Mouse (Mus musculus) heart, embryonic 12.5 days (tissue): ENCODE measurements around the gene Kcnk18. TPM values are rescaled to one million over a fixed set of nuclear protein-coding genes. Genes with fewer than 3 reads are reported as not detected.
A peak's percentile ranks its signal among the peaks of the same experiment; 100 is the strongest.

Experiments used
- ATAC-seq: fragments of 200-750 bp; cut with Nextera tagmentation; 2 replicates; pipeline ENCODE4 v1.8.0; 2017; ENCODE audit warnings: moderate TSS enrichment, moderate library complexity; ENCODE audit not compliant: insufficient number of reproducible peaks, low FRiP score
- H3K27ac ChIP-seq: fragments of 300-500 bp; sonication (generic); 2 replicates; pipeline ENCODE4 v1.5.1; 2016; ENCODE audit warnings: mild to moderate bottlenecking, moderate library complexity; ENCODE audit not compliant: poor library complexity, severe bottlenecking
- H3K27me3 ChIP-seq: fragments of 300-500 bp; sonication (generic); replicated peaks from 2 replicates; pipeline ENCODE4 v1.6.1; 2016; ENCODE audit warnings: mild to moderate bottlenecking, moderate library complexity
- H3K36me3 ChIP-seq: fragments of 300-500 bp; sonication (generic); 2 replicates; pipeline ENCODE4 v1.6.1; 2016; ENCODE audit warnings: mild to moderate bottlenecking, moderate library complexity
- H3K4me1 ChIP-seq: fragments of 300-500 bp; sonication (generic); replicated peaks from 2 replicates; pipeline ENCODE4 v1.6.1; 2016; ENCODE audit warnings: mild to moderate bottlenecking
- H3K4me2 ChIP-seq: fragments of 300-500 bp; sonication (generic); 2 replicates; pipeline ENCODE4 v1.6.1; 2016; ENCODE audit warnings: mild to moderate bottlenecking, moderate library complexity
- H3K4me3 ChIP-seq: fragments of 300-500 bp; sonication (generic); 2 replicates; pipeline ENCODE4 v1.5.1; 2016; ENCODE audit warnings: mild to moderate bottlenecking
- H3K9ac ChIP-seq: fragments of 300-500 bp; sonication (generic); 2 replicates; pipeline ENCODE4 v1.6.1; 2016; ENCODE audit warnings: mild to moderate bottlenecking, moderate library complexity
- H3K9me3 ChIP-seq: fragments of 300-500 bp; sonication (generic); replicated peaks from 2 replicates; pipeline ENCODE4 v1.6.1; 2016; ENCODE audit warnings: mild to moderate bottlenecking, moderate library complexity
- WGBS: fragments of 180-500 bp; shearing (Covaris S2); methylation state at CpG from one replicate; pipeline ENCODE4 v1.1.7; 2016; 5-methylcytosine and 5-hydroxymethylcytosine counted together
- polyA plus RNA-seq: library from polyadenylated mRNA; unstranded; fragments of >200 nt; fragmentation: Nextera tagmentation; extraction: Ambion mirVana; gene quantifications from 2 replicates; pipeline ENCODE4 v1.2.1, GENCODE M21; 2016

Kcnk18 gene
- polyA plus RNA-seq, 1 experiment from 2014 or later: not detected

DNA sequence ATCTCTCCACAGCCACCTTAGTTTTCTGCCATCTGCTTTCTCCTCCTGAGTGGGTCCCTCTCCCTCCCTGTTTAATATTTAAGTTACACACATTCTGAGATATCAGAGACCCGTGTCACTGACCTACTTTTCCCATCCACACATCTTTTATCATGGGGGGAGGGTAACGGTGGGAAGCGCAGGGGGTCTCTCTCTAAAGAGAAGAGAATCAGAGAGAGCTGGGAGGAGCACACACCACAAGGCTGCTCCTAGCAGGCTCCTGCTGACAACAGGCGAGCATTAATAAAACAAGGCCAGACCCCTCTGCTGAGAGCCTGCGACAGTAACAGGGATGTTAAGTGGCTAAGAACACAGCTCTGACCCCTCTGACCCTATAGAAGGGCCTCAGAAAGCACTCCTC lies 40.6 kb downstream of the Kcnk18 start:
- no peak overlapping the region for H3K4me3 ChIP-seq
- H3K4me2 ChIP-seq: no peak overlapping the region
- H3K9ac ChIP-seq: no peak overlapping the region
- H3K9me3 ChIP-seq: 0 out of 2 replicates have a peak, but pooled peaks cover 3% of the 10 kb centered on the region
- 32% methylated on average over 5 of the region's 5 CpGs for WGBS
- H3K4me1 ChIP-seq: peaks cover 22% of the 10 kb centered on the region
- H3K27me3 ChIP-seq: peaks cover 41% of the 10 kb centered on the region
- no peaks in the 10 kb centered on the region for H3K36me3 ChIP-seq
- no peak for ATAC-seq
- no peak overlapping the region for H3K27ac ChIP-seq

DNA sequence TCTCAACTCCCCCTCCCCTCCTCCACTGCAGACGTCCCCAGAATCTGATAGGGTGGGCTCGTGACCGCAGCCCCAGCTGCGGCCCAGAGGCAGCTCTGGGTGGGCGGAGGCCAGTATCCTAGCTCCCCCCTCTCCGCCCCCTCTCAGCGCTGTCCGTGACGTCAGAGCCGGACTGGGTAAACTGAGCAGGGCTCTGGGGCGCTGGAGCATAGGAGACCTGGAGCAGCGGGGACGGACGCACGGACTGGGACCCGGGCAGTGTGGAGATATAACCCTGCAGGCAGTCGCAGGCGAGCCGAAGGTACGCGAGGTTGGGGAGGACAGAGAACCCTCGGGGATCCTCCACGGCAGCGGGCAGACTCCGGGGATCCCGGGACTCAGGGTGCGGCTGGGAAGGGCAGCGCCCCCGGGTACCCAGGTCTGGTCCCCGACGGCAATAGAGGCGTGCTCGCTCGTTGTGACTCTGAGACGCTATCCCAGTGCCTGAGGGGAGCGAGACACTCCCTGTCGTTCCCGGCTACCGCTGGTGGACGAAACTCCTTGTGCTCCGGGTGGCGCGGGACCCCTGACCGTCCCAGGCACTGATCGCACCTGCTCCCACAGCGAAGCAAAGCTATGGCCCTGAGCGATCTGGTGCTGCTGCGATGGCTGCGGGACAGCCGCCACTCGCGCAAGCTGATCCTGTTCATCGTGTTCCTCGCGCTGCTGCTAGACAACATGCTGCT lies 41.9 kb downstream of the Kcnk18 start, which contains the start of gene Slc18a2:
TSS of gene Slc18a2 (plus strand) at position 179 of the 725 bp plus-strand sequence.
- Histone ChIP-seq H3K9me3 (0 out of 2 replicates have a peak, but pooled peaks cover 3% of the 10 kb centered on the region), H3K36me3 (no peaks in the 10 kb centered on the region), H3K27me3 (peaks cover 44% of the 10 kb centered on the region), H3K4me3 (peak within 1 kb of the TSS; percentile 54), H3K9ac (peak within 1 kb of the TSS; percentile 58), H3K4me1 (peaks cover 22% of the 10 kb centered on the region), H3K4me2 (peak within 1 kb of the TSS; percentile 87), H3K27ac (no peak within 1 kb of the TSS)
- WGBS: under 1% methylated on average over 55 of the region's 55 CpGs
- ATAC-seq: peak; percentile 91

DNA sequence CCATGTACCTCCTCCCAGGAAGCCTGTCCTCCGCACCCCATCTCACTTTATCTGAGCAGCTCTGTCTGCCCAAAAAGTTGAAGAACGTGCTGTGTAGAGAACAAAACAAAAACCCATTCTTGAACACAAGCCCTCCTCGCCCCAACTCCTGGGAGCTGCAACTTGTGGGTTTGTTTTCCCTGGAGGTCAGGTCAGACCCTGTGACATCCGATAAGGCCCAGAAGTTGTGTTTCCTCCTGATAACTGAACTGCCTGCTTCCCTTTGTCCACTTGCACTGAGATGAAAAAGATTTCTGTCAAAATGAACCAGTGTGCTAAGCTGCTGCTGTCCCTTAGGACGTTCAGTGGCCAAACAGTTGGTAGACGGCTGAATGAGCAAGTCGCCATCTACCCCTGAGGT lies 42.6 kb downstream of the Kcnk18 start:
- ATAC-seq: peak; percentile 76
- 0 out of 2 replicates have a peak, but pooled peaks cover 3% of the 10 kb centered on the region for H3K9me3 ChIP-seq
- peaks cover 22% of the 10 kb centered on the region for H3K4me1 ChIP-seq
- H3K9ac ChIP-seq: 0 out of 2 replicates have a peak overlapping the region, but pooled peaks have one; percentile 58
- H3K27me3 ChIP-seq: peaks cover 39% of the 10 kb centered on the region
- 34% methylated on average over 7 of the region's 7 CpGs for WGBS
- H3K4me3 ChIP-seq: peak overlapping the region; percentile 54
- no peaks in the 10 kb centered on the region for H3K36me3 ChIP-seq
- no peak overlapping the region for H3K27ac ChIP-seq
- H3K4me2 ChIP-seq: peak overlapping the region; percentile 87

DNA sequence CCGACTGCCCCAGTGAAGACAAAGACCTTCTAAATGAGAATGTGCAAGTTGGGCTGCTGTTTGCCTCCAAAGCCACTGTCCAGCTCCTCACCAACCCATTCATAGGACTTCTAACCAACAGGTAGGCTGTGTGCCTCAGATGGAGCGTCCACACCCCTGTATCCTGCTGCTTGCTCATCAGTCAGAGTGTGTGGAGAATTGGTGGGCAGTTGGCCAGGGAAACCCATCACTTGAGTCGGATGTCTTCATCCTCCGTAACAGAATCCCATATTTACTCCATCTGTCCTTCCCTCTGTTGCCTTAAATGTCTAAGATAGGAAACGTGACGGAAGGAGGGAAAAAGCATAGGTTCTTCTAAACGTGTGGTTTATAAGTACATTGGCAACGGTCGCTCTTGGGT lies 44.2 kb downstream of the Kcnk18 start:
- no peak overlapping the region for H3K9ac ChIP-seq
- no peak overlapping the region for H3K4me3 ChIP-seq
- H3K36me3 ChIP-seq: no peaks in the 10 kb centered on the region
- H3K4me1 ChIP-seq: peaks cover 34% of the 10 kb centered on the region
- 89% methylated on average over 9 of the region's 9 CpGs for WGBS
- H3K9me3 ChIP-seq: no peaks in the 10 kb centered on the region
- no peak for ATAC-seq
- no peak overlapping the region for H3K4me2 ChIP-seq
- peaks cover 39% of the 10 kb centered on the region for H3K27me3 ChIP-seq
- no peak overlapping the region for H3K27ac ChIP-seq

DNA sequence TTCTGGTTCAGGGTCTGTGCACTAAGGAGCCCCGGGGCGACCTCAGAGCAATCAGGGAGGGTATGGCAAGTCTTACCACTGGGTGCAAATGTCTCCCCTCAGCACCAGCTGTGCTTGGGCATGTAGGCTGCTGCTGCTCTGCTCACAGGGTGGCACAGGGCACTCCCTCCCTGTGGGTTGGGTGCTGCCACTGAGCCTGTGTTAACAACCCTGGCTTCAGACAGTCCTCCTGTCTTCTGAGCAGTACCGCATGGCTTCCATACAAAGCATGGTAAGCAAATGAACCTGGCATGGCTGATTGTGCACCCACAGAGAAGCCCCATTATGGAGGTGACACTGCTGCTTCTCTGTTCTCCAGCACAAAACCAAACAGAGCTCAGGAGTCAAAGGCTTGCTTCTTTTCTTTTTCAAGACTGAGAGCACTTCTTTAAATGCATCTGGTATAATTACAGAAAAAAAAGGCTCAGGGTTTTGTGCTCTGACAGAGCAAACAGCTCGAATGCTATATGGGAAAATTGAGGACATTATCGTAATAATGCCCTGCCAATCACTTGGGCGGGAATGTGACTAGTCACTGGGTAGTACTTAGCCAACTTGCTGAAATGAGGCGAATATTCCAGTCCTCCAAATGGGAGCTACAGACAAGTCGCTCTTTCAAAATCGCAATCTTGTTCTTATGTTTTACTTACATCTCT lies 46.0 kb downstream of the Kcnk18 start:
- H3K36me3 ChIP-seq: no peaks in the 10 kb centered on the region
- H3K4me1 ChIP-seq: peaks cover 28% of the 10 kb centered on the region
- H3K4me2 ChIP-seq: no peak overlapping the region
- H3K27me3 ChIP-seq: peaks cover 32% of the 10 kb centered on the region
- H3K9ac ChIP-seq: no peak overlapping the region
- H3K27ac ChIP-seq: no peak overlapping the region
- no peaks in the 10 kb centered on the region for H3K9me3 ChIP-seq
- WGBS: 81% methylated on average over 9 of the region's 9 CpGs
- no peak overlapping the region for H3K4me3 ChIP-seq
- ATAC-seq: no peak

DNA sequence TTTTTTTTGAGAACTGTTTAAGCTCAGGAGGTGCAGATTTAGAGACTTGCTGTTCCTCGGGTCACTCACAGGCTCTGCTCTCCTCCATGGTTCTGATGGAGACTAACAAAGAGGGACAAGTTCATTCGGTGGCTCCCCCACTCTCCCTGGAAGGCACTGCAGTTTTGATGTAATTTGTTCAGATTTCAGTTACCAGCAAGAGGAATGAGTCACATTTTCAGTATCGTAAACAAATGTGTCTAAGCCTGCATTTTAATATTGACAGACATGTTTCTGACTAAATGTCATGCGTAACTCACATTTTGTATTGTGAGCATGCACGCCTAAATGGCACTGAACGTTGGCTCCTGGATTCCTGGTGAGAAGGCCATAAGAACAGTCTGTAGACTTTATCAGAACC lies 46.9 kb downstream of the Kcnk18 start:
- H3K36me3 ChIP-seq: no peaks in the 10 kb centered on the region
- peaks cover 21% of the 10 kb centered on the region for H3K4me1 ChIP-seq
- H3K9ac ChIP-seq: no peak overlapping the region
- WGBS: 72% methylated on average over 6 of the region's 6 CpGs
- H3K4me3 ChIP-seq: no peak overlapping the region
- no peak for ATAC-seq
- no peak overlapping the region for H3K27ac ChIP-seq
- H3K27me3 ChIP-seq: peaks cover 24% of the 10 kb centered on the region
- H3K4me2 ChIP-seq: no peak overlapping the region
- H3K9me3 ChIP-seq: no peaks in the 10 kb centered on the region

DNA sequence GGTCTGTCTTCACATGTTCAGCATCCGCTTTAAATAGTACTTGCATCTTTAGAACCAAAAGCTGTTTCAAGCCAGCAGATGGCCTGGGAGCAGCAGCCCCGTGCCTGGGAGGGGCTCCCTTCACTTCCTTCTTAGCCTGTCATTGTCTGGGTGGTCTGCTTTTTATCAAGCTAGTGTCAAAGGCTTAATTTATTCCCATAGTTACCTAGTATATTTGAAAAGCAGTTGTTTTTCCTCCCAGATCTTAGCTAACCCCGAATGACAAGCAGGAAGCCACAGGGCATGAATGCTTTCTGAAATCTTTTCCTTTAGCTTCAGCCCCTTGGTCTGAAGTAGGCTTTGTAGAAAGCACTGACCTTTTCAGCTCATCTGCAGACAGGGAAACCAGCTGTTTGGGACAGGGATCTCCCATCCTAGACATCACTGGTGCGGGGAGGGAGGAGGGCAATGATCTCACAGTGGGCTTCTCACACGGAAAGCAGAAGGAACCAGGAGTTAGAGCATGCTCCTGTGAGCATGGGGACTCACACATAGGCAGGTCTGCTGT lies 48.5 kb downstream of the Kcnk18 start:
- Histone ChIP-seq H3K36me3 (no peaks in the 10 kb centered on the region), H3K4me3 (no peak overlapping the region), H3K4me2 (peak overlapping the region; percentile 41), H3K9ac (no peak overlapping the region), H3K9me3 (no peaks in the 10 kb centered on the region), H3K27me3 (peaks cover 20% of the 10 kb centered on the region), H3K4me1 (peaks cover 12% of the 10 kb centered on the region), H3K27ac (peak overlapping the region; percentile 20; the same call in 1 of the 2 replicates)
- WGBS: 8% methylated on average over 5 of the region's 5 CpGs
- peak; percentile 68; the same call in 1 of the 2 replicates for ATAC-seq

DNA sequence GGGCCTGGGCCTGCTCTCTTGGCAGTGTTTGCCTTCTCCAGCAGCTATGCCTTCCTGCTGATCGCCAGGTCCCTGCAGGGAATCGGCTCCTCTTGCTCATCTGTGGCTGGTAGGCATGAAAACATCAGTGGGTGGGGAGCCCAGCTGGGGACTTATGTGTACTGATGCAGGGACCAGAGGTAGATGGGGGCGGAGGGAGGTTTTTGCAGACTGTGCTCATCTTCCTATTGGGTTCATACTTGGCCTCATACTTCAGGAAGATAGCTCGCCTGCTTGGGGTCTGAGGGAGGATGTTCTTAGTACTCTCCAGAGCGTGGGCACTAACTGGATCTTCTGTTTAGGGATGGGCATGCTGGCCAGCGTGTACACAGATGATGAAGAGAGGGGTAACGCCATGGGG lies 54.2 kb downstream of the Kcnk18 start:
- Histone ChIP-seq H3K27ac (no peak overlapping the region), H3K9me3 (no peaks in the 10 kb centered on the region), H3K4me3 (no peak overlapping the region), H3K9ac (no peak overlapping the region), H3K4me2 (no peak overlapping the region), H3K27me3 (no peaks in the 10 kb centered on the region), H3K36me3 (no peaks in the 10 kb centered on the region), H3K4me1 (no peaks in the 10 kb centered on the region)
- ATAC-seq: no peak
- 82% methylated on average over 7 of the region's 7 CpGs for WGBS

DNA sequence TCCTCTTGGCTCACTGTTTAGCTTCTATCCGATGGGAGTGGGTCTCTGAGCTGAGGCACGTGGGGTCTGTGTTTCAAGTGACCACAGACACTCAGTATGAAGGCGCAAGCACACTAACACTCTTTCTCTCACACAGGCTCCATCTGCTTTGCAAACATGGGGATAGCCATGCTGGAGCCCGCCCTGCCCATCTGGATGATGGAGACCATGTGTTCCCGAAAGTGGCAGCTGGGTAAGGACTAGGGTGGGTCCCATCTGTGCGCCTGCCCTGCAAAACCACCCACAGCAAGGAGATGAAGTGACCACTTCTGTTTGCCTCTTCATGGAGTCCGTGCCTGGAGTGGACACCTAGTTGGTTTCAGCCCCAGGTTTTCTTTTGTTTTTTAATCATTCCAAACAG lies 57.3 kb downstream of the Kcnk18 start:
- H3K4me2 ChIP-seq: no peak overlapping the region
- H3K4me1 ChIP-seq: no peaks in the 10 kb centered on the region
- H3K9me3 ChIP-seq: no peaks in the 10 kb centered on the region; the same call in 1 of the 2 replicates
- H3K36me3 ChIP-seq: peaks cover 9% of the 10 kb centered on the region
- H3K27ac ChIP-seq: no peak overlapping the region
- no peaks in the 10 kb centered on the region for H3K27me3 ChIP-seq
- no peak overlapping the region for H3K9ac ChIP-seq
- WGBS: 86% methylated on average over 7 of the region's 7 CpGs
- H3K4me3 ChIP-seq: no peak overlapping the region
- ATAC-seq: no peak

DNA sequence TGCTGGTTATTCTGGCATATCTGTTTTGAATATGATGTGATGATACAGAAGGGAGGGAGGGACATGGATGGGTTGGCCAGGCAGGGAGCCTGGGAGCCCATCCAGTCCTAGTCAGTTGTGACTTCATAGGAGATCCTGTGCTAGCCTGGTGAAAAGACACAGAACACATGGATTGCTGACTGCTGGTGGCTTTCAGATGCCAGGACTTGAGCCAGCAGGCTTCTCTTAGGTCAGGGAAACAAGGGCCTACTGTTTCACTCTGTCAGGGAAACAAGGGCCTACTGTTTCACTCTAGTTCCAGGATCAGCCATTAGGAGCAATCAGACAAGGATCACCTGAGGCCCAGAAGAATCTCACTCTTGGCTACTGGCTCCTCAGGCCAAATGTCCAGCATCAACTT lies 61.8 kb downstream of the Kcnk18 start:
- H3K4me2 ChIP-seq: no peak overlapping the region
- no peak overlapping the region for H3K4me3 ChIP-seq
- H3K27ac ChIP-seq: 0 out of 2 replicates have a peak overlapping the region, but pooled peaks have one; percentile 6
- no peaks in the 10 kb centered on the region for H3K4me1 ChIP-seq
- H3K9me3 ChIP-seq: no peaks in the 10 kb centered on the region; the same call in 1 of the 2 replicates
- H3K27me3 ChIP-seq: no peaks in the 10 kb centered on the region
- no peak overlapping the region for H3K9ac ChIP-seq
- ATAC-seq: no peak
- peaks cover 9% of the 10 kb centered on the region for H3K36me3 ChIP-seq

DNA sequence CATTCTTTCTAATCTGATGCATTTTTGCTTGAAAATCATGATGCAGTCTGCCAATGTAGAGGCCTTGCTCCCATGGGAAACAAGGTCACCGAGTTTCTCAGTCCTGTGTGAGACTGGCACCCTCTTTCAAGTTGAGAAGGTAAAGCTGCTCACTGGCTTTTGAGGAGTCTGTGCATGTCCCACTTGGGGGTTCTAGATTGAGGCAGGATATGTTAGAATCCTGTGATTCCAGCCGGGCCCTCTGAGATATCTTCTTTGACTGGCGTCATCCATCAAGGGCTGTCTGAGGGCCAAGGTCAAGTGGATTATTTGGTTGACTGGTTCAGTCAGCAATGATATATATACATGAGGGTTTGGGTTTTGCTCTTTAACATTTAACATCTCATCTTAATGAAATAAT lies 63.0 kb downstream of the Kcnk18 start:
- no peak overlapping the region for H3K4me2 ChIP-seq
- WGBS: 72% methylated on average over 3 of the region's 3 CpGs
- no peak overlapping the region for H3K4me3 ChIP-seq
- no peaks in the 10 kb centered on the region; the same call in 1 of the 2 replicates for H3K9me3 ChIP-seq
- H3K27me3 ChIP-seq: no peaks in the 10 kb centered on the region
- peaks cover 12% of the 10 kb centered on the region for H3K36me3 ChIP-seq
- no peak for ATAC-seq
- no peaks in the 10 kb centered on the region for H3K4me1 ChIP-seq
- H3K27ac ChIP-seq: no peak overlapping the region
- H3K9ac ChIP-seq: no peak overlapping the region
